Mouse (Mus musculus): ENCODE data around the gene Mapk11. TPM values are rescaled to one million over a fixed set of nuclear protein-coding genes. Genes with fewer than 3 reads are reported as not detected.

The Mapk11 gene
- polyA plus RNA-seq, 1 experiment from 2014 or later, result 46.8 TPM

DNA sequence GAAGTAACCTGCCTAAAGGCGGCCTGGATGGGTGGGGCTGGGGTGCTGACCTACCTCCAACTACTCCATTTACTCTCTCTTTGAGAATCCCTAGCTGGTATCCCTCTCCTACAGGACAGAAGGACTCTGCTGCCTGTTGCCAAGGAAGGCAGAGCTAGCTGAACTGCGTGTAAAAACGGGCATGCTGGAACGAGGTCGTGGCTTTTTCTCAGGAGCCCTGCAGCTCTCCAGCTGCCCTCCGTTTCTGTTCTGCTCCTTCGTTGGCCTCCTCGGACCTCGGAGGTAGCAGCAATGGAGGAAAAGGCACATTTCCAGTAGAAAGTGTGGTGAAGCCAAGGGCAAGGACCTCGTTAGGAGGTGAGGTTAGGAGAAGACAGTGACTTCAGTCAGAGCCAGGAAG, 19.5 kb upstream of the Mapk11 start:
- Histone ChIP-seq H3K9ac (replicated peaks; ENCODE audit: low read depth, low read length) (no peak overlapping the region), H3K36me3 (ENCODE audit: control insufficient read depth, insufficient read depth) (peaks cover 36% of the 10 kb centered on the region), H3K27me3 (replicated peaks; ENCODE audit: control insufficient read depth, insufficient read depth, low read length) (no peaks in the 10 kb centered on the region), H3K4me2 (ENCODE audit: low read length) (no peak overlapping the region), H3K4me1 (replicated peaks; ENCODE audit: control insufficient read depth, insufficient read depth, low read length) (peaks cover 46% of the 10 kb centered on the region), H3K4me3 (replicated peaks; ENCODE audit: low read length) (no peak overlapping the region), H3K27ac (ENCODE audit: low read length) (peak overlapping the region; percentile 9), H3K9me3 (ENCODE audit: control insufficient read depth, low read length) (no peaks in the 10 kb centered on the region)
- no peak for ATAC-seq
- 52% methylated on average over 10 of the region's 10 CpGs for WGBS

DNA sequence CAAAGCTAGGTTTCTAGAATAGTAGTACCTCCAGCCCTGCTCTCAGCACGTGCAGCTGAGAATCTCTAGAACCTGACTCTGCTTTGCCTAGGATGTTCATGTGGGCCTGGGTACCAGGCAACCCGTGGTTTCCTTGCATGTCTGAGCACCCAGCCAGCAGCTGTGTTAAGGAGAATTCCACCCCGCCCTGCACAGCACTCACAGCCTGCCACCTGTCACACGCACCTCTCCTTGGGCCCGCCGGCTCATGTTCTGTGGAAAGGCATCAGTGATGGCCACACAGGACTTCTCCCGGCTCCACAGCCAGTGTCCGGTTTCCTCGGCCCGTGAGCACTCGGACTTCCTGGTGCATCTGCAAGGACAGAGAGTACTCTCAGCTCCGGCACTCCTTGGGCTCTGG, 16.1 kb upstream of the Mapk11 start:
- 95% methylated on average over 12 of the region's 12 CpGs for WGBS
- H3K9me3 ChIP-seq (ENCODE audit: control insufficient read depth, low read length), result no peaks in the 10 kb centered on the region
- no peak for ATAC-seq

GRCm38 (mm10) chr15:89161397-89161796, 12.0 kb upstream of the Mapk11 start:
- H3K9ac ChIP-seq (replicated peaks; ENCODE audit: low read depth, low read length), result no peak overlapping the region
- peaks cover 81% of the 10 kb centered on the region for H3K36me3 ChIP-seq (ENCODE audit: control insufficient read depth, insufficient read depth)
- H3K4me3 ChIP-seq (replicated peaks; ENCODE audit: low read length), result no peak overlapping the region
- ATAC-seq, result no peak
- H3K4me2 ChIP-seq (ENCODE audit: low read length), result no peak overlapping the region
- no peak overlapping the region for H3K27ac ChIP-seq (ENCODE audit: low read length)
- H3K4me1 ChIP-seq (replicated peaks; ENCODE audit: control insufficient read depth, insufficient read depth, low read length), result no peaks in the 10 kb centered on the region
- WGBS, result 91% methylated on average over 9 of the region's 9 CpGs
- no peaks in the 10 kb centered on the region for H3K9me3 ChIP-seq (ENCODE audit: control insufficient read depth, low read length)
- H3K27me3 ChIP-seq (replicated peaks; ENCODE audit: control insufficient read depth, insufficient read depth, low read length), result no peaks in the 10 kb centered on the region

More for the DNA sequence above, 16.1 kb upstream of the Mapk11 start:
- no peak overlapping the region for H3K27ac ChIP-seq (ENCODE audit: low read length)
- H3K4me1 ChIP-seq (replicated peaks; ENCODE audit: control insufficient read depth, insufficient read depth, low read length), result peaks cover 18% of the 10 kb centered on the region
- H3K4me3 ChIP-seq (replicated peaks; ENCODE audit: low read length), result no peak overlapping the region
- peaks cover 68% of the 10 kb centered on the region for H3K36me3 ChIP-seq (ENCODE audit: control insufficient read depth, insufficient read depth)
- no peaks in the 10 kb centered on the region for H3K27me3 ChIP-seq (replicated peaks; ENCODE audit: control insufficient read depth, insufficient read depth, low read length)
- no peak overlapping the region for H3K9ac ChIP-seq (replicated peaks; ENCODE audit: low read depth, low read length)
- H3K4me2 ChIP-seq (ENCODE audit: low read length), result no peak overlapping the region

DNA sequence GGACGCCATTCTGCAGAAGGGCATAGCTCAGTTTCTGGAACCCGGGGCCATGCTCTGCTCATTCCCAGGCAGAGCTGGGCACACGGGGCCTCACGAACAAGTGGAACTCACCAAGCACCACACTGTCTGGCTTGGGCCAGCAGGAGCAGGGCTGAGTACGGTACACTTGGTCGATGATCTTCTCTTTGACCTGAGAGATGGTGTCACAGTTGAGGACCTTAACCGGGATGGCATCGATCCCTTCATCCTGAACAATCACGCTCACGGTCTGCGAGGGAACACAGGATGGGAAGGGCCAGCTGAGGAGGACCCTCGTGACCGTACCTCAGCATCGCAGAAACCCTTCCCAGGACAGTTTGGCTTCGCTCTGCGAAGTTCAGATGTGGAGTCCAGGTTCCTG, 9.1 kb upstream of the Mapk11 start:
- no peak for ATAC-seq
- Histone ChIP-seq H3K4me1 (replicated peaks; ENCODE audit: control insufficient read depth, insufficient read depth, low read length) (no peaks in the 10 kb centered on the region), H3K27ac (ENCODE audit: low read length) (no peak overlapping the region), H3K9me3 (ENCODE audit: control insufficient read depth, low read length) (no peaks in the 10 kb centered on the region), H3K36me3 (ENCODE audit: control insufficient read depth, insufficient read depth) (peaks cover 66% of the 10 kb centered on the region), H3K27me3 (replicated peaks; ENCODE audit: control insufficient read depth, insufficient read depth, low read length) (no peaks in the 10 kb centered on the region), H3K4me2 (ENCODE audit: low read length) (no peak overlapping the region), H3K4me3 (replicated peaks; ENCODE audit: low read length) (no peak overlapping the region), H3K9ac (replicated peaks; ENCODE audit: low read depth, low read length) (no peak overlapping the region)
- WGBS, result 91% methylated on average over 16 of the region's 16 CpGs

GRCm38 (mm10) chr15:89157954-89158353, 8.5 kb upstream of the Mapk11 start:
- Histone ChIP-seq H3K4me2 (ENCODE audit: low read length) (no peak overlapping the region), H3K9me3 (ENCODE audit: control insufficient read depth, low read length) (no peaks in the 10 kb centered on the region), H3K27me3 (replicated peaks; ENCODE audit: control insufficient read depth, insufficient read depth, low read length) (no peaks in the 10 kb centered on the region), H3K4me1 (replicated peaks; ENCODE audit: control insufficient read depth, insufficient read depth, low read length) (no peaks in the 10 kb centered on the region), H3K9ac (replicated peaks; ENCODE audit: low read depth, low read length) (no peak overlapping the region), H3K4me3 (replicated peaks; ENCODE audit: low read length) (no peak overlapping the region), H3K27ac (ENCODE audit: low read length) (no peak overlapping the region), H3K36me3 (ENCODE audit: control insufficient read depth, insufficient read depth) (peaks cover 60% of the 10 kb centered on the region)
- WGBS, result 63% methylated on average over 7 of the region's 7 CpGs
- peak; percentile 34 for ATAC-seq

- H3K9ac ChIP-seq (replicated peaks; ENCODE audit: low read depth, low read length), result no peak overlapping the region
- ATAC-seq, result no peak
- no peaks in the 10 kb centered on the region for H3K9me3 ChIP-seq (ENCODE audit: control insufficient read depth, low read length)
- peaks cover 20% of the 10 kb centered on the region for H3K36me3 ChIP-seq (ENCODE audit: control insufficient read depth, insufficient read depth)
- no peak overlapping the region for H3K4me3 ChIP-seq (replicated peaks; ENCODE audit: low read length)
- H3K27me3 ChIP-seq (replicated peaks; ENCODE audit: control insufficient read depth, insufficient read depth, low read length), result no peaks in the 10 kb centered on the region
- H3K27ac ChIP-seq (ENCODE audit: low read length), result peak overlapping the region; percentile 24; the same call in 1 of the 2 replicates
- H3K4me2 ChIP-seq (ENCODE audit: low read length), result no peak overlapping the region
- peaks cover 28% of the 10 kb centered on the region for H3K4me1 ChIP-seq (replicated peaks; ENCODE audit: control insufficient read depth, insufficient read depth, low read length)
These were observed 2.9 kb upstream of the Mapk11 start for GRCm38 (mm10) chr15:89152312-89152711.

DNA sequence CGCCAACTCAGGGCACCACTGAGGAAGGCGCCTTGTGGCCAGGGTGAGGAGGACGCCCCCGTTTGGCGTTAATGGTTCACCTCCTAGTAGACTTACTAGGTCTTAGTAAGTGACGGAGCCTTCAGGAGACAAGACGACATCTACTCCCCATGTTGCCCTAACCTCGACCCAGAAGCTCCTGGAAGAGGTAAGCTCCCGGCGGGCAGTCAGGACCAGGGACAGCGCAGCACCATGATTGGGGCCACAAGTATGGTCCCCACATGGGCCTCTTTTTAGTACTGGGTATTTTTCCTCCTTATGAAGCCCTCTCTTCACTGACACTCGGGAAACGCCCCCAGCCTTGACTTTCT, 588 bp upstream of the Mapk11 start:
- H3K9me3 ChIP-seq (ENCODE audit: control insufficient read depth, low read length), result no peaks in the 10 kb centered on the region
- peaks cover 1% of the 10 kb centered on the region; the same call in 1 of the 2 replicates for H3K36me3 ChIP-seq (ENCODE audit: control insufficient read depth, insufficient read depth)
- H3K4me1 ChIP-seq (replicated peaks; ENCODE audit: control insufficient read depth, insufficient read depth, low read length), result peaks cover 39% of the 10 kb centered on the region
- peak overlapping the region; percentile 87 for H3K4me3 ChIP-seq (replicated peaks; ENCODE audit: low read length)
- H3K4me2 ChIP-seq (ENCODE audit: low read length), result peak overlapping the region; percentile 85
- ATAC-seq, result no peak
- WGBS, result 5% methylated on average over 13 of the region's 13 CpGs
- peak overlapping the region; percentile 92 for H3K9ac ChIP-seq (replicated peaks; ENCODE audit: low read depth, low read length)
- H3K27ac ChIP-seq (ENCODE audit: low read length), result peak overlapping the region; percentile 91
- H3K27me3 ChIP-seq (replicated peaks; ENCODE audit: control insufficient read depth, insufficient read depth, low read length), result no peaks in the 10 kb centered on the region

DNA sequence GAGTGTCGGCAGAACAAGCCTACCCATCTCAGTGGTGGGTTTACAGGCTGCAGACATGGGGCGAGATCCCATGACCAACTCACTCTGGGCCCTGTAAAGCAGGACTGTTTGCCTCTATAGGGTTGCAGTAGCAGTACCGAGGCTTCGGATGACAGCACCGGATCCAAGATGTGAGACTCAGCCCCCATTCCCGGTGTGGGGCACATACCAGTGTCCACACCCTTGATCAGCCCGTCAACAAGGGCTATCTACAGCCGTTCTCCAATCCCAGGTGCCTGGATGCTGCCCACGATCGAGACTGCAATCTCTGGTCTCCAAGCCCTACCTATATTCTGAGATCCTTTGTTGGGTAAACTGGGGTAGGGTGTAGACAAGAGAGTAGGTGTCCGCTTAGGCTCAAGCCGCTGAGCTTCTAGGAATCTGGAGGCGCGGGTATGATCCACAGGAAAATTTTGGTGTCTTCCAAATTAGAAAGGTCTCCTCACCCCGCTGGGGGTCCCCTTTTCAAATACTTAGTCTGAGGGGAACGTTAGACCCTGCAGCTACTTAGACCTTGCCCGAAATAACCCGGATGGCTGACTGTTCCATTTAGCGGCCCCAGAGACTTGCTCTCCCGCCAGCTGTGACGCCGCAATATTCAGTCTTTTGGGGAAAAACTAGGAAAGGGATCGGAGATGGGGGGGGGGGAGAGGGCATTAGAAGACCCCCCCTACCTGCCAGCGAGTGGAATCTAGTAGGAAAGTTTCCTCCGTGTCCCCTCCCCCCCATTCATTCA, 745 bp downstream of the Mapk11 start:
- H3K27me3 ChIP-seq (replicated peaks; ENCODE audit: control insufficient read depth, insufficient read depth, low read length), result no peaks in the 10 kb centered on the region
- H3K9ac ChIP-seq (replicated peaks; ENCODE audit: low read depth, low read length), result peak overlapping the region; percentile 92
- H3K4me3 ChIP-seq (replicated peaks; ENCODE audit: low read length), result peak overlapping the region; percentile 87
- H3K27ac ChIP-seq (ENCODE audit: low read length), result peak overlapping the region; percentile 91
- peak overlapping the region; percentile 85 for H3K4me2 ChIP-seq (ENCODE audit: low read length)
- ATAC-seq, result peak; percentile 19
- H3K4me1 ChIP-seq (replicated peaks; ENCODE audit: control insufficient read depth, insufficient read depth, low read length), result peaks cover 39% of the 10 kb centered on the region
- H3K36me3 ChIP-seq (ENCODE audit: control insufficient read depth, insufficient read depth), result peaks cover 3% of the 10 kb centered on the region; the same call in 1 of the 2 replicates
- WGBS, result 2% methylated on average over 25 of the region's 25 CpGs
- no peaks in the 10 kb centered on the region for H3K9me3 ChIP-seq (ENCODE audit: control insufficient read depth, low read length)

GRCm38 (mm10) chr15:89147895-89148294, 1.5 kb downstream of the Mapk11 start:
- 54% methylated on average over 4 of the region's 4 CpGs for WGBS
- H3K27me3 ChIP-seq (replicated peaks; ENCODE audit: control insufficient read depth, insufficient read depth, low read length), result no peaks in the 10 kb centered on the region
- H3K27ac ChIP-seq (ENCODE audit: low read length), result no peak overlapping the region; the same call in 1 of the 2 replicates
- no peak for ATAC-seq
- no peaks in the 10 kb centered on the region for H3K9me3 ChIP-seq (ENCODE audit: control insufficient read depth, low read length)
- peak overlapping the region; percentile 85 for H3K4me2 ChIP-seq (ENCODE audit: low read length)
- H3K4me1 ChIP-seq (replicated peaks; ENCODE audit: control insufficient read depth, insufficient read depth, low read length), result peaks cover 39% of the 10 kb centered on the region
- peak overlapping the region; percentile 92; the same call in 1 of the 2 replicates for H3K9ac ChIP-seq (replicated peaks; ENCODE audit: low read depth, low read length)
- H3K4me3 ChIP-seq (replicated peaks; ENCODE audit: low read length), result peak overlapping the region; percentile 87
- peaks cover 3% of the 10 kb centered on the region; the same call in 1 of the 2 replicates for H3K36me3 ChIP-seq (ENCODE audit: control insufficient read depth, insufficient read depth)
